Mouse (Mus musculus) fibroblast of lung, adult 2 months (primary cell): ENCODE results near the gene Riok2.

ENCODE experiments used
- DNase-seq: peaks from one replicate; pipeline ENCODE4 v3.0.0-alpha.2; 2011; ENCODE audit warnings: low read depth

Gene Riok2

GRCm38 (mm10) chr17:17408137-17408536 lies 34.0 kb downstream of the Riok2 start:
- no peak for DNase-seq

GRCm38 (mm10) chr17:17408720-17409478 lies 34.8 kb downstream of the Riok2 start:
- DNase-seq, result no peak

GRCm38 (mm10) chr17:17409601-17410000 lies 35.5 kb downstream of the Riok2 start:
- no peak for DNase-seq

- no peak for DNase-seq
These were observed 37.3 kb downstream of the Riok2 start for GRCm38 (mm10) chr17:17411443-17411842.

- no peak for DNase-seq
These were observed 38.1 kb downstream of the Riok2 start for GRCm38 (mm10) chr17:17412176-17412575.

GRCm38 (mm10) chr17:17414206-17414605 lies 40.1 kb downstream of the Riok2 start:
- DNase-seq, result no peak

- DNase-seq, result no peak
These were observed 50.6 kb downstream of the Riok2 start for GRCm38 (mm10) chr17:17424609-17425307.

GRCm38 (mm10) chr17:17425308-17425813 lies 51.3 kb downstream of the Riok2 start:
- DNase-seq, result no peak

GRCm38 (mm10) chr17:17425906-17426305 lies 51.8 kb downstream of the Riok2 start:
- DNase-seq, result no peak

- no peak for DNase-seq
These were observed 54.8 kb downstream of the Riok2 start for GRCm38 (mm10) chr17:17428888-17429287.

- no peak for DNase-seq
These were observed 59.6 kb downstream of the Riok2 start for GRCm38 (mm10) chr17:17433679-17434078.

- DNase-seq, result no peak
These were observed 64.6 kb downstream of the Riok2 start for GRCm38 (mm10) chr17:17438576-17439191.

- DNase-seq, result no peak
These were observed 67.9 kb downstream of the Riok2 start for GRCm38 (mm10) chr17:17441876-17442498.

GRCm38 (mm10) chr17:17444297-17444886 lies 70.3 kb downstream of the Riok2 start:
- DNase-seq, result no peak
